Mouse (Mus musculus) liver, embryonic 14.5 days (tissue): ENCODE results near the gene Man2a1. TPM values are rescaled to one million over a fixed set of nuclear protein-coding genes. Genes with fewer than 3 reads are reported as not detected.

Source experiments
- ATAC-seq: fragments of 200-750 bp; cut with Nextera tagmentation; 2 replicates; pipeline ENCODE4 v1.8.0; 2017; ENCODE audit warnings: moderate number of reproducible peaks, mild to moderate bottlenecking, moderate library complexity; ENCODE audit not compliant: insufficient read depth
- DNase-seq, 3 experiments: peaks; one replicate each; pipeline ENCODE4 v3.0.0-alpha.2; 2012 to 2013; ENCODE audit warnings: low read depth in 3 of 3, low spot score in 3 of 3
- H3K27ac ChIP-seq: fragments of 300-500 bp; sonication (generic); 2 replicates; pipeline ENCODE4 v1.5.1; 2014; ENCODE audit warnings: moderate library complexity, mild to moderate bottlenecking, control low read depth, inconsistent platforms
- H3K27me3 ChIP-seq: fragments of 300-500 bp; sonication (generic); 2 replicates; pipeline ENCODE4 v1.6.1; 2014; ENCODE audit warnings: mild to moderate bottlenecking, low read length, moderate library complexity; ENCODE audit not compliant: control insufficient read depth, insufficient read depth
- H3K36me3 ChIP-seq: fragments of 300-500 bp; sonication (generic); replicated peaks from 2 replicates; pipeline ENCODE4 v1.6.1; 2014; ENCODE audit warnings: low read depth; ENCODE audit not compliant: control insufficient read depth, insufficient read depth
- H3K4me1 ChIP-seq, 2 experiments: fragments of 200-500 bp in 1 of 2; fragments of 300-500 bp in 1 of 2; sonication (generic) in 1 of 2; replicated peaks; 2 replicates each; pipeline ENCODE4 v1.6.1; 2012 to 2014; ENCODE audit warnings: antibody characterized with exemption in 1 of 2, inconsistent platforms in 1 of 2, low read length in 1 of 2; ENCODE audit not compliant: control insufficient read depth in 2 of 2, insufficient read depth in 2 of 2
- H3K4me2 ChIP-seq: fragments of 300-500 bp; sonication (generic); 2 replicates; pipeline ENCODE4 v1.6.1; 2014; ENCODE audit warnings: low read depth, mild to moderate bottlenecking, control low read depth, moderate library complexity
- H3K4me3 ChIP-seq, 2 experiments: fragments of 200-500 bp in 1 of 2; fragments of 300-500 bp in 1 of 2; sonication (generic) in 1 of 2; 2 replicates each; pipeline ENCODE4 v1.5.1; 2012 to 2014; ENCODE audit warnings: low read depth in 2 of 2, low read length in 2 of 2, mild to moderate bottlenecking in 2 of 2, control low read depth in 1 of 2, inconsistent platforms in 1 of 2, moderate library complexity in 1 of 2; ENCODE audit not compliant: insufficient read depth in 1 of 2
- H3K9ac ChIP-seq: fragments of 300-500 bp; sonication (generic); replicated peaks from 2 replicates; pipeline ENCODE4 v1.6.1; 2014; ENCODE audit warnings: mild to moderate bottlenecking, control low read depth, moderate library complexity
- H3K9me3 ChIP-seq: fragments of 300-500 bp; sonication (generic); 2 replicates; pipeline ENCODE4 v1.6.1; 2016; ENCODE audit warnings: low read length, mixed read lengths; ENCODE audit not compliant: control insufficient read depth
- CTCF ChIP-seq: IDR thresholded peaks from 2 replicates; pipeline ENCODE4 v1.5.1; 2016; ENCODE audit warnings: antibody characterized with exemption, low read depth, control low read depth
- EP300 ChIP-seq: IDR thresholded peaks from 2 replicates; pipeline ENCODE4 v1.6.1; 2016; ENCODE audit warnings: antibody characterized with exemption, low read depth
- WGBS: fragments of 180-500 bp; shearing (Covaris S2); extraction: QIAGEN DNeasy Blood & Tissue Kit; methylation state at CpG from one replicate; pipeline ENCODE4 v1.1.7; 2014; ENCODE audit not compliant: insufficient replicate concordance; 5-methylcytosine and 5-hydroxymethylcytosine counted together
- polyA plus RNA-seq, 2 experiments: library from polyadenylated mRNA; depleted of rRNA in 1 of 2; stranded (reverse) in 1 of 2; unstranded in 1 of 2; fragments of >200 nt; fragmentation: Nextera tagmentation in 1 of 2; extraction: Ambion mirVana in 1 of 2; gene quantifications; 2 replicates each; pipeline versions ENCODE4 v1.2.1 to v1.2.3; 2012 to 2014

Gene Man2a1
- 7.2 and 9.1 TPM in 2 replicates for polyA plus RNA-seq (2012; rRNA removed)
- polyA plus RNA-seq (2014; fragmentation: Nextera tagmentation; extraction: Ambion mirVana) = 3.2 and 3.7 TPM in 2 replicates

DNA sequence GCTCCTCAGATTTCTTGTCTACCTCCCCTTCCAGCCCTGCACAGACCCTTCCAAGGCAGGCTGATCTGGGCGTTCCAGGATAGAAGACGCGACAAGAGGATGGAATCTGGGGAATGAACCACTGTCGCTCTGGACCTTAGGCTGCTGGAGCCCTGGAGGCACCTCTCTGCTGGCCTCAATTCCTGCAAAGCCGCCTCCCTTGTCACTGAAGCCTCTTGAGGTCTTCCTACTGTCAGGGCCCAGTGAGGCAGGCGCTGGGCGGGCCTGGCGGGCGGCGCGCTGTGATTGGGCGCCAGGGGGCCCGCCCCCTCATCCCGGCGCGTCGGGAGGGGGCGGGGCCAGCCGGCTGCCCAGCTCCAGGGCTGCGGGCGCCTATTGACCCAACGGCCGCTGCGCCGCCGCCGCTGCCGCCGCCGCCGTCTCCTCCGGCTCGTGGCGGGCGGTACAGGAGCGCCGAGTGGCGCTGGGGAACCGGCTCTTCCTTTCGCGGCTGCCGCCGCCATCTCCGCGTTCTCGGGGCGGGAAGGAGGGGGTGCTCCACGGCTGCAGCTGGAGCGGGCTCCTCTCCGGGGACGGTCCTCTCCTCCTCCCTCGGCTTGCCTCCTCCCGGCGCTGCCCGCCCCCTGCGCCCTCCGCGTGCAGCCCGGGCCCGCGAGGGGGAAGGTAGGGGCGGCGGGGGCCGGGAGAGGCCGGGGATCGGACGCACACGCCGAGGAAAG lies at the start of gene Man2a1:
Gene Man2a1 (plus strand): TSS at position 365 of the 719 bp plus-strand sequence.
- peak; percentile 69 to 78 (median 71) for DNase-seq
- H3K36me3 ChIP-seq = no peaks in the 10 kb centered on the region
- H3K4me2 ChIP-seq = peak within 1 kb of the TSS; percentile 88
- peak within 1 kb of the TSS; percentile 26 for H3K27ac ChIP-seq
- peak; percentile 92 for ATAC-seq
- no peaks in the 10 kb centered on the region; the same call in 1 of the 2 replicates for H3K27me3 ChIP-seq
- no peaks in the 10 kb centered on the region for H3K9me3 ChIP-seq
- H3K4me3 ChIP-seq = peak within 1 kb of the TSS; percentile 62 to 78
- TF ChIP-seq CTCF (no peak), EP300 (no peak)
- H3K4me1 ChIP-seq = peaks cover 11 to 17% of the 10 kb centered on the region in 2 experiments; a peak in 3 of 4 replicates
- WGBS = under 1% methylated on average over 40 of the region's 69 CpGs
- H3K9ac ChIP-seq = peak within 1 kb of the TSS; percentile 73

DNA sequence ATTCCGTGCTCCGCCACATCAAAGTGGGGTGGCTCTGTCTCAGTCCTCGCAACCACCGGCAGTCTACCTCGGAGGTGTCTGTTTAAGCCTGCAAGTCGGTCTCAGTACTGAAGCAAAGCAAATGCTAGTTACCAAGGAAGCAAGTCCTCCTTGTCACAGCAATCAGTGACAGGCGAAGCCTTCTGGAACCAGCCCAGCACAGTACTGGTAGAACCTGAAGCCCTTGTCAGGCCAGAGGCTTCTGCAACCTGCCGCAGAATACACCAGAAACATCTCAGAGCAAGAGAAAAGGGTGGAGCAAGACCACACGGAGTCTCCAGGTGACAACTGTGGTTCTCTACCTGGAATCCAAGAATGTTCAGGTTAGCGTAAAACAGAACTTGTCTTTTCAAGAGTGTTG lies 47.2 kb upstream of the Man2a1 start:
- no peak overlapping the region for H3K27ac ChIP-seq
- no peak overlapping the region for H3K4me3 ChIP-seq
- no peak for ATAC-seq
- H3K36me3 ChIP-seq = no peaks in the 10 kb centered on the region
- H3K9ac ChIP-seq = no peak overlapping the region
- no peaks in the 10 kb centered on the region for H3K9me3 ChIP-seq
- H3K27me3 ChIP-seq = no peaks in the 10 kb centered on the region
- TF ChIP-seq CTCF (no peak), EP300 (no peak)
- H3K4me2 ChIP-seq = no peak overlapping the region
- H3K4me1 ChIP-seq = 0 out of 4 replicates have a peak, but pooled peaks cover 0 to 1% of the 10 kb centered on the region in 2 experiments
- WGBS = 74% methylated on average over 10 of the region's 10 CpGs
- DNase-seq = no peak

DNA sequence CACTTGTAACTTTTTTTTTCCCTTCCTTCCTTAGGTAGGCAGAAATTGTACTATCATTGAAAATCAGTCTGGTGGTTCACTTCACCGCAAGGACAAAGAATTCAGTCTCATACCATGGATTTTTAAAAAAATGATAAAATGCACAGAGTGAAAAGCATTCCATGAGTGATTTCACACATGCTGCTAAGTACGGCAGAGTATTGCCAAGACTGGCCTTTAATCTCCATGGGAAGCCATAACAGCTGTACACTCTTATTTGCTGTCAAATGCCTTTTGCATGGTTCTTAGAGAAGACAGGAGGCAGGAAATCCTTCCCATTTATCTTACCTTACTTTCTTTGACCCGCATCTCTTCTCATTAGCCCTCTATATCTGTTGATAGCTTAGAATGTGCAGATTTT lies 45.6 kb upstream of the Man2a1 start:
- H3K27ac ChIP-seq = no peak overlapping the region
- no peak overlapping the region for H3K9ac ChIP-seq
- TF ChIP-seq EP300 (no peak), CTCF (no peak)
- no peaks in the 10 kb centered on the region for H3K36me3 ChIP-seq
- H3K9me3 ChIP-seq = no peaks in the 10 kb centered on the region
- WGBS = 67% methylated on average over 3 of the region's 3 CpGs
- DNase-seq (no peak), ATAC-seq (no peak)
- no peak overlapping the region for H3K4me3 ChIP-seq
- H3K4me2 ChIP-seq = no peak overlapping the region
- H3K4me1 ChIP-seq = peaks cover 0 to 4% of the 10 kb centered on the region in 2 experiments; a peak in 1 of 4 replicates
- H3K27me3 ChIP-seq = no peaks in the 10 kb centered on the region

DNA sequence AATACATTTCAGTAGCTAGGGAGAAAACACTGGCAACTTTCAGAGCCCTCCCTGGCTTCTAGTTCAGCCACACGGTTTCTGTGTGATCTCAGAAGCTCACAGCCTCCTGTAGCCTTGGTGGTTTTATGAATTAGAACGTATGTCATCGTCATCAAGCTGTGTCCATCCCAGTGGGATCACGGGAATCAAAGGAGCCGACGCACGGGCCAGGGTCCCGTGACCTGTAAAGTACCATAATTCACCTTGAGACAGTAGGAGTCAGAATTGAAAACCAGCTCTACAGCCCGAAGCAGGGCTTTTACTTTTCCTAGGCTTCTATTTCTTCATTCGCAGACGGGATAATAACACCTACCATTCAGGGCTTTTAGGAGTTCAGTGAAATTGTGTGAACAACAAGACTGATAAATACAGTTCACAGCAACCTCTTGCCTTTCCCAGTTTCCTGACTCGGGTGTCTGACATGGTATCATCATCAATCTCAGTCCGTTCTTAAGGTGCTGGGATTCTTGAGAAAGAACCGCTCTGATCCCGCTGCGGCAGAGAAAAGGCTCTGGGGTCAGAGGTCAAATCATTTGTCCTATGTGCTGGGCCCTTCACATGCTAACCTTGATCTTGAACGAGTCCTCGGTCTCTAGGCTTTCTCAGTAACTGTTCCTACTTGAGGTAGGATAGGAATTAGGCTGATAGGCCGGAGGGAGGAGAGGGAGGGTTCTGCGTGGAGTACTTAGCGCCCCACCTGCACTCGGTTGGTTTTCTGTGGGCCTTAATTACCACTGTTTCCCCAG lies 43.7 kb upstream of the Man2a1 start:
- Histone ChIP-seq H3K4me1 (peaks cover 0 to 4% of the 10 kb centered on the region in 2 experiments; a peak in 1 of 4 replicates), H3K27me3 (no peaks in the 10 kb centered on the region), H3K4me3 (no peak overlapping the region), H3K4me2 (no peak overlapping the region), H3K36me3 (no peaks in the 10 kb centered on the region), H3K9ac (no peak overlapping the region), H3K9me3 (no peaks in the 10 kb centered on the region), H3K27ac (no peak overlapping the region)
- DNase-seq (no peak), ATAC-seq (no peak)
- TF ChIP-seq CTCF (no peak), EP300 (no peak)
- 81% methylated on average over 22 of the region's 22 CpGs for WGBS

DNA sequence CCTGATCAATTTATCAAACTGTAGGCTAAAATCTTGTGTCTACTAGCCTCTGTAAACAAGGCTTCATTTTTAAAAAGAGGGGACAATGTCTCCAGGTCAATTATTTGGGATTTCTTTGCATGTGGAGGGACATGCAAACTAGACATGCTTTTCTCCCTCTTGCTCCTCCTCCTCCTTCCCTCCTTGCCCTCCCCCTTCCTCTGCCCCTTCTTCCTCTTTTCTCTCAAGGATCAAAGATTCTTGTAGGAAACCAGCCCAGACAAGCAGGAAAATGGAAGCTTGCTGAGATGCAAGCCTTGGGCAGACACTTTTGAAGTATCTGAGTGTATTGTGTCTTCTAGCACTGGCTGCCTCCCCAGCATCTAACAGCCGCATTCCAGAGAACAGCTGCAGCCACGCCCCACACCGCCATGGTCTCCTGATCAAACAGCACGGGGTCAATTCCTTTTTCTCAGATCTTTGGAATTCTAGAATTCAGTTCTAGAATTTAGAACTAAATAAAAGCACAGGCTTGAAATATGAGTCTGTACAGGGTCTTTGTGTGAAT lies 41.5 kb upstream of the Man2a1 start:
- H3K27ac ChIP-seq = no peak overlapping the region
- no peaks in the 10 kb centered on the region for H3K36me3 ChIP-seq
- H3K4me3 ChIP-seq = no peak overlapping the region
- no peaks in the 10 kb centered on the region for H3K27me3 ChIP-seq
- WGBS = 14% methylated on average over 4 of the region's 4 CpGs
- H3K4me2 ChIP-seq = no peak overlapping the region
- DNase-seq = no peak
- no peak for ATAC-seq
- no peak for TF ChIP-seq CTCF
- no peak for TF ChIP-seq EP300
- H3K9ac ChIP-seq = no peak overlapping the region
- H3K4me1 ChIP-seq = peaks cover 0 to 4% of the 10 kb centered on the region in 2 experiments; a peak in 1 of 4 replicates
- no peaks in the 10 kb centered on the region for H3K9me3 ChIP-seq
